Mouse (Mus musculus): ENCODE data around the gene Rapgef4.

DNA sequence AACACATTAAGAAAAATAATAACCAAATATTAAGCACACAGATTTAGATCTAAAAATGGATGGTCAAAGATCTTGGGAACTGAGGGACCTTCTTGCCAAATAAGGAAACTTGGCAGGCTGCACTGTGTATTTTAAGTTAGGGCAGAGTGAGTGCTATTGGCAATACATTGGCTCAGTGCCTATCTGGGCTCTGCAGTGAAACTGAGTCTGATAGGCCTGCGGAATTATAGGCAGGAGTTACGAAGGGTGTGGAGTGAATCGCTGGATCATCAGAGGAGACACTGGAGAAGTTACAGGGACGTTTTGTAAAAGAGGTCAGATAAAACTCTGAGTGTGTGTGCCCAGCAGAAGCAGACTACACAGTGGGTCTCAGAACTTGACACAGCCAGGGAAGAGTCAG is 306.1 kb downstream of the Rapgef4 start:
- TF ChIP-seq POLR2A (IDR thresholded peaks at IDR 0.05; ENCODE audit: control insufficient read depth, low read depth, low read length): no peak
- TF ChIP-seq CTCF (IDR thresholded peaks at IDR 0.05; ENCODE audit: control insufficient read depth, insufficient read depth, insufficient replicate concordance, low read depth, low read length): no peak
